Mouse (Mus musculus) layer of hippocampus, adult 2 months (tissue): Measurements from ENCODE around the gene Cacna2d1. TPM values are rescaled to one million over a fixed set of nuclear protein-coding genes. Genes with fewer than 3 reads are reported as not detected.

Source experiments
- DNase-seq, 2 experiments: peaks; one replicate each; pipeline ENCODE4 v3.0.0; 2022; ENCODE audit warnings: low spot score in 2 of 2
- H3K27ac ChIP-seq: fragments of 200-600 bp; 2 replicates; pipeline ENCODE4 v1.8.1; 2022
- H3K4me3 ChIP-seq: fragments of 200-600 bp; 2 replicates; pipeline ENCODE4 v1.8.1; 2022; ENCODE audit warnings: mild to moderate bottlenecking
- CTCF ChIP-seq: fragments of 200-600 bp; conservative IDR thresholded peaks from 2 replicates; pipeline ENCODE4 v1.8.1; 2022; ENCODE audit warnings: antibody characterized with exemption, mild to moderate bottlenecking, moderate library complexity
- total RNA-seq, 2 experiments: library from RNA; stranded (reverse); gene quantifications; 2 replicates each; pipeline ENCODE4 v1.2.3; 2021

The Cacna2d1 gene
- total RNA-seq, 2 experiments from 2014 or later, result 164 to 168 TPM

GRCm38 (mm10) chr5:16373966-16374365 is 439.5 kb downstream of the Cacna2d1 start:
- TF ChIP-seq CTCF, result no peak
- peak in 1 of 2 experiments; percentile 17 for DNase-seq
- no peak overlapping the region for H3K27ac ChIP-seq
- no peak overlapping the region for H3K4me3 ChIP-seq

GRCm38 (mm10) chr5:16376329-16376908 is 441.9 kb downstream of the Cacna2d1 start:
- no peak for TF ChIP-seq CTCF

GRCm38 (mm10) chr5:16410011-16410410 is 475.5 kb downstream of the Cacna2d1 start:
- no peak for DNase-seq
- Histone ChIP-seq H3K27ac (no peak overlapping the region), H3K4me3 (no peak overlapping the region)
- no peak for TF ChIP-seq CTCF

More at GRCm38 (mm10) chr5:16376329-16376908, 441.9 kb downstream of the Cacna2d1 start:
- no peak overlapping the region for H3K4me3 ChIP-seq
- H3K27ac ChIP-seq, result no peak overlapping the region
- no peak for DNase-seq

- Histone ChIP-seq H3K27ac (no peak overlapping the region), H3K4me3 (no peak overlapping the region)
- no peak for TF ChIP-seq CTCF
- DNase-seq, result no peak
Observed at GRCm38 (mm10) chr5:16414693-16415092, 480.2 kb downstream of the Cacna2d1 start.

- Histone ChIP-seq H3K4me3 (no peak overlapping the region), H3K27ac (no peak overlapping the region)
- no peak for TF ChIP-seq CTCF
- peak; percentile 2 to 12 for DNase-seq
Observed at GRCm38 (mm10) chr5:16417996-16418395, 483.5 kb downstream of the Cacna2d1 start.

GRCm38 (mm10) chr5:16418504-16418903 is 484.0 kb downstream of the Cacna2d1 start:
- Histone ChIP-seq H3K27ac (no peak overlapping the region), H3K4me3 (no peak overlapping the region)
- TF ChIP-seq CTCF, result no peak
- DNase-seq, result no peak

Other genes with a start within 250 kb of the Cacna2d1 start
- not detected for gene Speer4c, start 220.4 kb upstream of the Cacna2d1 start, total RNA-seq